In the genomic region with DNA sequence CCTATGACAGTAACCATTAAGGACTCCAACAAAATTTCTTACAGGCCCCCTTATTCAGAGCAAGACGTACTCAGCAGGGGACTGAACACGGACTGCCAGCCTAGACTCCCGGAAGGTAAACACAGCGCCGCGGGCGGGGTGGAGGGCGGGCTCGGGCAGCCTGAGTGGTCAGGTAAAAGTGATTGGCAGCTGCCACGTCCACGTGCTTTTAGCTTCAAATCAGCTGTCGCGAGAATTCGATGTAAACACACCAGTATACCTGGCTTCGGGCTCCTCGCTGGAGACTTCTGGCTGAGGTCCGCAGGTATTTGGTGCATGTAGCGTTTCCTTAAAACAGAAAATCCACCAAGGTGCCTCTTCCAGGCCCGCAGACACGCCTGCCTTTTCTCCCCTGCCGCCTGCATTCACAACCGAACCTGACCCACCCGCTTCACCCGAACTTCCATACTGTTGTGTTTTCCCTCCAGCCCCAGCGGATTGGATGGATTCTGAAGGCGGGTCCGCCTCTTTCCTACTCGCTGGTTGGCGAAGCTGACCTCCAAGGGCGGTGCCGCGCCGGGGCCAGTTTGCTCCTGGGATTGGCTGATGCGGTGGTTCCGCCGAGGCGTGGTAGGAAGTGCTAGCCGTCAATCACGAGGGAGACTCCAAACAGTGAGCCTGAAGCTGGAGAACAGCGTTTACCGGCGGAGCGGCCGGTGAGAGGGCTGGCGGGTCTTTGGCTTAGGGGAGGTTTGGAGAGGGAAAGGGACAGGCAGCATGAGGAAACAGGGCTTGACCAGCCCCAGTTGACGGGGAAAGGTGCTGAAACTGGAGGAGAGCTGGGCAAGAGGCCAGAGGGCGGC, we compare ENCODE assay signal across 8 mouse cellular contexts. TPM values are rescaled to one million over a fixed set of nuclear protein-coding genes. Genes with fewer than 3 reads are reported as not detected.
DNase-seq lines count a peak whose midpoint lies in the region; ATAC-seq and TF ChIP-seq lines count a peak whose summit lies in the region.

A gene (plus strand): TSS at position 629 of the 842 bp plus-strand sequence.

- dilution Hi-C loops in CH12.LX (cut with MboI; ENCODE audit: extremely low pct_ligation_motif_present, extremely low pct_unique_long_range_greater_than_20kb, low sequenced_read_pairs) = no loop called here

- in situ Hi-C loops in CH12.LX (cut with MboI; ENCODE audit: low pct_ligation_motif_present, low pct_unique_long_range_greater_than_20kb, low sequenced_read_pairs) = loop anchor here (5.0 kb wide), 1 partner anchor 35 kb away; no protein-coding TSS in a partner anchor

- H3K79me2 ChIP-seq in CH12.LX (replicated peaks; ENCODE audit: control insufficient read depth, extremely low read depth, insufficient read depth, poor library complexity, severe bottlenecking) = no peaks in the 10 kb centered on the region

- TF ChIP-seq RAD21 in CH12.LX (IDR thresholded peaks at IDR 0.05; ENCODE audit: low read depth, low read length) = no peak

- no peak for TF ChIP-seq EP300 in CH12.LX (IDR thresholded peaks at IDR 0.05; ENCODE audit: low read length)

- WGBS in forebrain, embryonic 11.5 days = under 1% methylated on average over 47 of the region's 47 CpGs
- WGBS in heart, embryonic 16.5 days = under 1% methylated on average over 47 of the region's 47 CpGs
- under 1% methylated on average over 47 of the region's 47 CpGs for WGBS in liver, embryonic 15.5 days (ENCODE audit: insufficient replicate concordance)
- under 1% methylated on average over 47 of the region's 47 CpGs for WGBS in neural tube, embryonic 12.5 days

- peaks cover 0 to 15% of the 10 kb centered on the region in 2 experiments for H3K36me3 ChIP-seq in CH12.LX (replicated peaks in 1 of 2; ENCODE audit: control insufficient read depth in 1 of 2, insufficient read depth in 1 of 2, low read length in 1 of 2)
- H3K36me3 ChIP-seq in forebrain, embryonic 11.5 days (ENCODE audit: control insufficient read depth, insufficient read depth, low read length) = no peaks in the 10 kb centered on the region
- no peaks in the 10 kb centered on the region for H3K36me3 ChIP-seq in heart, embryonic 16.5 days (ENCODE audit: control insufficient read depth, insufficient read depth)
- H3K36me3 ChIP-seq in liver, embryonic 15.5 days (replicated peaks) = peaks cover 28% of the 10 kb centered on the region
- no peaks in the 10 kb centered on the region for H3K36me3 ChIP-seq in neural tube, embryonic 12.5 days

- TF ChIP-seq POLR2A in CH12.LX (IDR thresholded peaks at IDR 0.05; ENCODE audit: low read depth, low read length) = peak; percentile 90

- no peak within 1 kb of the TSS for H3K27ac ChIP-seq in CH12.LX (ENCODE audit: insufficient read depth, low read depth)
- no peak within 1 kb of the TSS for H3K27ac ChIP-seq in forebrain, embryonic 11.5 days (ENCODE audit: low read depth, low read length)
- peak within 1 kb of the TSS; percentile 75 for H3K27ac ChIP-seq in heart, embryonic 16.5 days (ENCODE audit: low read length)
- peak within 1 kb of the TSS; percentile 90 for H3K27ac ChIP-seq in liver, embryonic 15.5 days (replicated peaks)
- H3K27ac ChIP-seq in neural tube, embryonic 12.5 days = no peak within 1 kb of the TSS

- no peaks in the 10 kb centered on the region for H3K9me3 ChIP-seq in CH12.LX (replicated peaks; ENCODE audit: low read length)
- H3K9me3 ChIP-seq in forebrain, embryonic 11.5 days (ENCODE audit: control insufficient read depth, low read length) = no peaks in the 10 kb centered on the region
- no peaks in the 10 kb centered on the region for H3K9me3 ChIP-seq in heart, embryonic 16.5 days (replicated peaks; ENCODE audit: control insufficient read depth, low read length)
- H3K9me3 ChIP-seq in liver, embryonic 15.5 days (replicated peaks) = no peaks in the 10 kb centered on the region
- H3K9me3 ChIP-seq in neural tube, embryonic 12.5 days = no peaks in the 10 kb centered on the region

- peaks cover 2 to 13% of the 10 kb centered on the region in 2 experiments; a peak in 3 of 4 replicates for H3K4me1 ChIP-seq in CH12.LX (ENCODE audit: control insufficient read depth in 1 of 2, insufficient read depth in 2 of 2)
- H3K4me1 ChIP-seq in forebrain, embryonic 11.5 days (replicated peaks; ENCODE audit: control insufficient read depth, insufficient read depth, low read length) = no peaks in the 10 kb centered on the region
- H3K4me1 ChIP-seq in heart, embryonic 16.5 days (ENCODE audit: control insufficient read depth, insufficient read depth, low read length) = peaks cover 10% of the 10 kb centered on the region
- H3K4me1 ChIP-seq in liver, embryonic 15.5 days (replicated peaks) = peaks cover 55% of the 10 kb centered on the region
- peaks cover 10% of the 10 kb centered on the region; the same call in 1 of the 2 replicates for H3K4me1 ChIP-seq in neural tube, embryonic 12.5 days

- H3K27me3 ChIP-seq in CH12.LX (replicated peaks) = no peaks in the 10 kb centered on the region
- no peaks in the 10 kb centered on the region for H3K27me3 ChIP-seq in forebrain, embryonic 11.5 days (ENCODE audit: control insufficient read depth, insufficient read depth, low read length)
- no peaks in the 10 kb centered on the region for H3K27me3 ChIP-seq in heart, embryonic 16.5 days (ENCODE audit: control insufficient read depth, insufficient read depth, low read length)
- H3K27me3 ChIP-seq in liver, embryonic 15.5 days = no peaks in the 10 kb centered on the region
- no peaks in the 10 kb centered on the region for H3K27me3 ChIP-seq in neural tube, embryonic 12.5 days (replicated peaks)

- H3K9ac ChIP-seq in CH12.LX (ENCODE audit: insufficient read depth, low read depth) = peak within 1 kb of the TSS; percentile 78
- peak within 1 kb of the TSS; percentile 60 for H3K9ac ChIP-seq in forebrain, embryonic 11.5 days (ENCODE audit: low read length)
- peak within 1 kb of the TSS; percentile 87 for H3K9ac ChIP-seq in heart, embryonic 16.5 days (ENCODE audit: low read length)
- H3K9ac ChIP-seq in liver, embryonic 15.5 days = peak within 1 kb of the TSS; percentile 89
- peak within 1 kb of the TSS; percentile 64 for H3K9ac ChIP-seq in neural tube, embryonic 12.5 days

- H3K4me3 ChIP-seq in CH12.LX (replicated peaks in 1 of 3; ENCODE audit: low read depth in 2 of 3, low read length in 2 of 3, poor library complexity in 1 of 3) = peak within 1 kb of the TSS; percentile 74 to 93 (median 82)
- peak within 1 kb of the TSS; percentile 53 for H3K4me3 ChIP-seq in forebrain, embryonic 11.5 days (ENCODE audit: low read depth, low read length)
- peak within 1 kb of the TSS; percentile 90 for H3K4me3 ChIP-seq in heart, embryonic 16.5 days (ENCODE audit: low read length)
- peak within 1 kb of the TSS; percentile 80 for H3K4me3 ChIP-seq in liver, embryonic 15.5 days (replicated peaks)
- H3K4me3 ChIP-seq in neural tube, embryonic 12.5 days = peak within 1 kb of the TSS; percentile 55

- DNase-seq in CH12.LX (ENCODE audit: extremely low read depth) = peak; percentile 99
- DNase-seq in c-Kit-positive CD71-positive TER-119-negative erythroid progenitor cells, embryonic 14.5 days (ENCODE audit: low read depth) = peak; percentile 98
- peak; percentile 99 for DNase-seq in forebrain, embryonic 11.5 days (ENCODE audit: low spot score)
- peak; percentile 98 to 100 for DNase-seq in kidney, postnatal 36 days
- DNase-seq in telencephalon, adult 2 months (ENCODE audit: low read depth, low spot score) = peak; percentile 98

- ATAC-seq in forebrain, embryonic 11.5 days (replicated peaks; ENCODE audit: low FRiP score) = peak; percentile 98
- ATAC-seq in heart, embryonic 16.5 days (replicated peaks; ENCODE audit: extremely low read depth, insufficient read depth, low FRiP score) = peak; percentile 100
- peak; percentile 97 for ATAC-seq in liver, embryonic 15.5 days (ENCODE audit: insufficient read depth)
- peak; percentile 99 for ATAC-seq in neural tube, embryonic 12.5 days (ENCODE audit: low FRiP score, low read depth)

- TF ChIP-seq CTCF in CH12.LX (conservative IDR thresholded peaks at IDR 0.05 in 1 of 2, IDR thresholded peaks at IDR 0.05 in 1 of 2; ENCODE audit: low read depth in 2 of 2, low read length in 2 of 2) = no peak

- H3K4me2 ChIP-seq in CH12.LX (ENCODE audit: insufficient read depth, low read depth, poor library complexity, severe bottlenecking) = peak within 1 kb of the TSS; percentile 92
- H3K4me2 ChIP-seq in forebrain, embryonic 11.5 days (ENCODE audit: low read depth, low read length, severe bottlenecking) = peak within 1 kb of the TSS; percentile 77
- peak within 1 kb of the TSS; percentile 95 for H3K4me2 ChIP-seq in heart, embryonic 16.5 days (ENCODE audit: low read depth, low read length)
- peak within 1 kb of the TSS; percentile 82 for H3K4me2 ChIP-seq in liver, embryonic 15.5 days
- H3K4me2 ChIP-seq in neural tube, embryonic 12.5 days (replicated peaks) = peak within 1 kb of the TSS; percentile 74

TF ChIP-seq in CH12.LX, 34 proteins besides CTCF, POLR2A, EP300 and RAD21 (continues in another document):
- TF ChIP-seq MAFK (IDR thresholded peaks at IDR 0.05; ENCODE audit: insufficient replicate concordance, low read length) (no peak), ZC3H11A (IDR thresholded peaks at IDR 0.05; ENCODE audit: low read depth, low read length) (no peak), ELF1 (IDR thresholded peaks at IDR 0.05; ENCODE audit: low read depth, low read length) (peak; percentile 91), ZNF384 (IDR thresholded peaks at IDR 0.05; ENCODE audit: low read depth, low read length) (no peak), USF1 (IDR thresholded peaks at IDR 0.05; ENCODE audit: low read depth, low read length) (peak; percentile 80), JUND (conservative IDR thresholded peaks at IDR 0.05; ENCODE audit: low read depth, low read length) (no peak), KAT2A (IDR thresholded peaks at IDR 0.05; ENCODE audit: insufficient replicate concordance, low read length) (peak; percentile 64; the same call in 1 of the 2 replicates), HCFC1 (IDR thresholded peaks at IDR 0.05; ENCODE audit: low read depth, low read length) (peak; percentile 80), GABPA (IDR thresholded peaks at IDR 0.05; ENCODE audit: insufficient replicate concordance, low read depth, low read length) (no peak; the same call in 1 of the 2 replicates), UBTF (IDR thresholded peaks at IDR 0.05; ENCODE audit: low read depth, low read length) (no peak), CHD1 (IDR thresholded peaks at IDR 0.05; ENCODE audit: low read depth, low read length) (no peak), ETS1 (conservative IDR thresholded peaks at IDR 0.05; ENCODE audit: low read depth, low read length) (no peak), E2F4 (IDR thresholded peaks at IDR 0.05; ENCODE audit: insufficient replicate concordance, low read depth, low read length) (0 out of 2 replicates have a peak, but pooled peaks have one; percentile 20)

RNA-seq across cellular contexts. Expression of the gene that starts here (rescaled TPM):
- total RNA-seq in CH12.LX (2012; rRNA removed) = 9.7 and 10.4 TPM in 2 replicates
- total RNA-seq in CH12.LX (2014; rRNA removed) = 7.7 and 8.2 TPM in 2 replicates
- polyA plus RNA-seq in CH12.LX (2012; ENCODE audit: insufficient read length, low read depth) = 16.9 and 21.3 TPM in 2 replicates
- 17.3 and 17.9 TPM in 2 replicates for polyA plus RNA-seq in forebrain, embryonic 11.5 days (2014; fragmentation: Nextera tagmentation; extraction: Ambion mirVana)
- 20.2 and 20.5 TPM in 2 replicates for polyA plus RNA-seq in heart, embryonic 16.5 days (2015; fragmentation: Nextera tagmentation; extraction: Ambion mirVana)
- 18.1 and 19.8 TPM in 2 replicates for polyA plus RNA-seq in liver, embryonic 15.5 days (2015; fragmentation: Nextera tagmentation; extraction: Ambion mirVana)
- 34.5 and 38.2 TPM in 2 replicates for polyA plus RNA-seq in neural tube, embryonic 12.5 days (2016; fragmentation: Nextera tagmentation; extraction: Ambion mirVana)

Comparison
In these comparisons a context has a peak if more than half of its experiments do, and no peak if none do; other contexts are left out.
1. H3K27ac ChIP-seq: peak in heart, embryonic 16.5 days (single experiment) and liver, embryonic 15.5 days (single experiment); none in CH12.LX (single experiment), forebrain, embryonic 11.5 days (single experiment) and neural tube, embryonic 12.5 days (single experiment).
2. Peak in every context shown above with its lines, with median percentiles within 50 percentile points of each other: DNase-seq, H3K4me2 ChIP-seq, H3K4me3 ChIP-seq, H3K9ac ChIP-seq and ATAC-seq.